Mouse (Mus musculus): Measurements from ENCODE around the gene Micall1.

GRCm38 (mm10) chr15:79162301-79162700 lies 53.6 kb downstream of the Micall1 start:
- TF ChIP-seq CTCF (IDR thresholded peaks at IDR 0.05; ENCODE audit: extremely low read depth, insufficient read length, insufficient replicate concordance, low read depth, low read length) = no peak
- TF ChIP-seq POLR2A (IDR thresholded peaks at IDR 0.05; ENCODE audit: low read depth, low read length) = no peak

Measured in small intestine, adult 2 months (tissue).